Mouse (Mus musculus) hindbrain, embryonic 10.5 days (tissue): ENCODE results near the gene P2ry6. TPM values are rescaled to one million over a fixed set of nuclear protein-coding genes. Genes with fewer than 3 reads are reported as not detected.

Experiments
- DNase-seq: peaks from one replicate; pipeline ENCODE4 v3.0.0-alpha.2; 2017; ENCODE audit warnings: low spot score
- H3K27ac ChIP-seq: fragments of 300-500 bp; sonication (generic); 2 replicates; pipeline ENCODE4 v1.5.1; 2016; ENCODE audit warnings: mild to moderate bottlenecking, moderate library complexity
- H3K27me3 ChIP-seq: fragments of 300-500 bp; sonication (generic); 2 replicates; pipeline ENCODE4 v1.6.1; 2016; ENCODE audit warnings: mild to moderate bottlenecking; ENCODE audit not compliant: poor library complexity, insufficient read depth, severe bottlenecking
- H3K36me3 ChIP-seq: fragments of 300-500 bp; sonication (generic); 2 replicates; pipeline ENCODE4 v1.6.1; 2016; ENCODE audit warnings: mild to moderate bottlenecking, moderate library complexity
- H3K4me1 ChIP-seq: fragments of 300-500 bp; sonication (generic); replicated peaks from 2 replicates; pipeline ENCODE4 v1.6.1; 2016; ENCODE audit warnings: mild to moderate bottlenecking
- H3K4me3 ChIP-seq: fragments of 300-500 bp; sonication (generic); 2 replicates; pipeline ENCODE4 v1.5.1; 2016; ENCODE audit warnings: mild to moderate bottlenecking, moderate library complexity
- H3K9me3 ChIP-seq: fragments of 300-500 bp; sonication (generic); 2 replicates; pipeline ENCODE4 v1.6.1; 2016; ENCODE audit warnings: mild to moderate bottlenecking, moderate library complexity
- WGBS: fragments of 180-500 bp; shearing (Covaris S2); methylation state at CpG from one replicate; pipeline ENCODE4 v1.1.7; 2016; 5-methylcytosine and 5-hydroxymethylcytosine counted together
- polyA plus RNA-seq: library from polyadenylated mRNA; unstranded; fragments of >200 nt; fragmentation: Nextera tagmentation; extraction: Ambion mirVana; gene quantifications from 2 replicates; pipeline ENCODE4 v1.2.1, GENCODE M21; 2016

The P2ry6 gene
- polyA plus RNA-seq, 1 experiment from 2014 or later, result 3.3 TPM

DNA sequence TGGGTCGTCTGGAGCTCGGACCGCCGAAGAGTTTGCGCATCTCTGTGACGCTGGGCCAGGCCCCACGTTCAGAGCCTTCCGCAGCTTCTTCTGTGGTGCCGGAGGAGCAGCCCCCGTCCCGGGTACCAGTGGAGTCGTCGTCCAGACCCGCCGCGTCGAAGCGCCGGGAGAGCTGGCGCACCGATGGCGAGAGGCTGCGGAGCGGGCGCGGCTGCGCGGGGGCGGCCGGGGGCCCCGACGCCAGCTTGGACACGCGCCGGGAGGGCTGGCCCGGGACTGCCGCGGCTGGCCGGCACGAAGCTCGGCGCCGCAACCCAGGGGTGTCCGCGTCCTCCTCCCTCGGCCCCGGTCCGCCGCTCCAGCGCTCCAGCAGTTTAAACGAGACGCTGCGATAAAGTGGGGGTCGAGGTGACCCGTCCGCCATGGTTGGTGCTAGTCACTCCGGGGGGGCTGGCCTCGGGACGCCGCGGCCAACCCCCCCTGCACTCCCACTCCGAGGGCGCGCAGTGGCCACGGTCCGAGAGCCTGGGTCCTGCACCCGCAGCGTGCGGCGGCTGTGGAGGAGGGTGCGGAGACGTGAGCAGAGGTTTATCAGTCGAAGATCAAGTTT is 43.0 kb downstream of the P2ry6 start:
- H3K9me3 ChIP-seq, result no peaks in the 10 kb centered on the region
- DNase-seq, result no peak
- H3K36me3 ChIP-seq, result peaks cover 14% of the 10 kb centered on the region
- WGBS, result under 1% methylated on average over 73 of the region's 73 CpGs
- H3K4me3 ChIP-seq, result peak overlapping the region; percentile 85
- H3K27ac ChIP-seq, result peak overlapping the region; percentile 99
- H3K4me1 ChIP-seq, result peaks cover 67% of the 10 kb centered on the region
- peaks cover 9% of the 10 kb centered on the region for H3K27me3 ChIP-seq

DNA sequence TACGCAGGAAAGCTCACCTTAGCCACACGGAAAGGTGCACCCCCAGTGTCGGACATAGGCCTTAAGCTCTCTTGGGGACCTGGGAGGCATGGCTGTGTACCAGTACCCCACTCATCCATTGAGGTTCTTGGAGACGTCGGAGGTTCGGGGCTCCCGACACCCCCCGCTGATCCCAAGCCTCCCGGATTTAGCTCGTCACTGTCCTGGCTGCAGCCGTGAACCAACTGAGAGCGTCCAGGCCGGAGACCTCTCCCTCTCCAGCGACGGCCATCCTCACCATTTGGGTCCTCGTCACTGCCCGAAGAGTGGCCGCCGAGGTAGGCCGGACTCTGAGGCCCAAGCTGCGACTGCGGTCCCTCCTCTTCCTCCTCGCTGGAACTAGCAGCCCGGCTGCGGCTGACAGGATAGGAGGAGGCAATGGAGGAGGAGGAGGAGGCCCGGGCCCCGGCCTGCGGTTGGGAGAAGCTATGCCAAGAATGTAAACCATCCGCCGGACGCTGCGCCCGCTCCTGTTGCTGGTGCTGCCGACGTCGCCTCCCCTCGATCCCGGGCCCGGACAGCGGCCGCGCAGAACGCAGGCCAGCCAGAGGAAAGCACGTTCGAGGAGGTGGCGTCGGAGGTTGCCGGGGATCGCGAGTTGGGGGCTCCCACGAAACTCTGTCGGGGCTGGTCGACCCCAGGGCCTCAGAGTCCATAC is 43.7 kb downstream of the P2ry6 start:
- WGBS, result 2% methylated on average over 52 of the region's 53 CpGs
- peaks cover 74% of the 10 kb centered on the region for H3K4me1 ChIP-seq
- peaks cover 9% of the 10 kb centered on the region for H3K27me3 ChIP-seq
- H3K36me3 ChIP-seq, result peaks cover 17% of the 10 kb centered on the region
- no peaks in the 10 kb centered on the region for H3K9me3 ChIP-seq
- DNase-seq, result peak; percentile 81
- peak overlapping the region; percentile 99 for H3K27ac ChIP-seq
- H3K4me3 ChIP-seq, result peak overlapping the region; percentile 85

- peaks cover 9% of the 10 kb centered on the region for H3K27me3 ChIP-seq
- peak overlapping the region; percentile 85 for H3K4me3 ChIP-seq
- H3K9me3 ChIP-seq, result no peaks in the 10 kb centered on the region
- H3K36me3 ChIP-seq, result peaks cover 21% of the 10 kb centered on the region
- peaks cover 84% of the 10 kb centered on the region for H3K4me1 ChIP-seq
- peak overlapping the region; percentile 99; the same call in 1 of the 2 replicates for H3K27ac ChIP-seq
- 77% methylated on average over 19 of the region's 19 CpGs for WGBS
- DNase-seq, result no peak
Measured at GRCm38 (mm10) chr7:100929639-100930303, 44.7 kb downstream of the P2ry6 start.

- DNase-seq, result no peak
- Histone ChIP-seq H3K9me3 (no peaks in the 10 kb centered on the region), H3K27ac (peak overlapping the region; percentile 40; the same call in 1 of the 2 replicates), H3K36me3 (peaks cover 34% of the 10 kb centered on the region), H3K4me1 (peaks cover 97% of the 10 kb centered on the region), H3K4me3 (peak overlapping the region; percentile 85), H3K27me3 (peaks cover under 1% of the 10 kb centered on the region)
- WGBS, result 53% methylated on average over 9 of the region's 9 CpGs
Measured at GRCm38 (mm10) chr7:100928456-100928855, 46.0 kb downstream of the P2ry6 start.

- no peak for DNase-seq
- WGBS, result 29% methylated on average over 7 of the region's 7 CpGs
- Histone ChIP-seq H3K4me1 (peaks cover 99% of the 10 kb centered on the region), H3K9me3 (no peaks in the 10 kb centered on the region), H3K27ac (peak overlapping the region; percentile 76), H3K4me3 (peak overlapping the region; percentile 85), H3K36me3 (peaks cover 43% of the 10 kb centered on the region), H3K27me3 (no peaks in the 10 kb centered on the region; the same call in 1 of the 2 replicates)
Measured at GRCm38 (mm10) chr7:100927287-100928000, 47.0 kb downstream of the P2ry6 start.

- WGBS, result 27% methylated on average over 12 of the region's 12 CpGs
- Histone ChIP-seq H3K4me3 (peak overlapping the region; percentile 85), H3K9me3 (no peaks in the 10 kb centered on the region), H3K27me3 (no peaks in the 10 kb centered on the region; the same call in 1 of the 2 replicates), H3K4me1 (peaks cover 100% of the 10 kb centered on the region), H3K36me3 (peaks cover 53% of the 10 kb centered on the region), H3K27ac (peak overlapping the region; percentile 76)
- no peak for DNase-seq
Measured at GRCm38 (mm10) chr7:100926311-100926923, 48.0 kb downstream of the P2ry6 start.

GRCm38 (mm10) chr7:100924674-100925445 is 49.6 kb downstream of the P2ry6 start:
- no peaks in the 10 kb centered on the region; the same call in 1 of the 2 replicates for H3K27me3 ChIP-seq
- DNase-seq, result no peak
- peaks cover 99% of the 10 kb centered on the region for H3K4me1 ChIP-seq
- WGBS, result 20% methylated on average over 10 of the region's 10 CpGs
- H3K27ac ChIP-seq, result peak overlapping the region; percentile 66
- peaks cover 65% of the 10 kb centered on the region for H3K36me3 ChIP-seq
- H3K9me3 ChIP-seq, result no peaks in the 10 kb centered on the region
- peak overlapping the region; percentile 85 for H3K4me3 ChIP-seq

GRCm38 (mm10) chr7:100924200-100924599 is 50.2 kb downstream of the P2ry6 start:
- Histone ChIP-seq H3K27me3 (no peaks in the 10 kb centered on the region), H3K9me3 (no peaks in the 10 kb centered on the region), H3K4me3 (peak overlapping the region; percentile 85; the same call in 1 of the 2 replicates), H3K4me1 (peaks cover 99% of the 10 kb centered on the region), H3K27ac (peak overlapping the region; percentile 66), H3K36me3 (peaks cover 67% of the 10 kb centered on the region)
- WGBS, result 89% methylated on average over 5 of the region's 5 CpGs
- DNase-seq, result no peak

DNA sequence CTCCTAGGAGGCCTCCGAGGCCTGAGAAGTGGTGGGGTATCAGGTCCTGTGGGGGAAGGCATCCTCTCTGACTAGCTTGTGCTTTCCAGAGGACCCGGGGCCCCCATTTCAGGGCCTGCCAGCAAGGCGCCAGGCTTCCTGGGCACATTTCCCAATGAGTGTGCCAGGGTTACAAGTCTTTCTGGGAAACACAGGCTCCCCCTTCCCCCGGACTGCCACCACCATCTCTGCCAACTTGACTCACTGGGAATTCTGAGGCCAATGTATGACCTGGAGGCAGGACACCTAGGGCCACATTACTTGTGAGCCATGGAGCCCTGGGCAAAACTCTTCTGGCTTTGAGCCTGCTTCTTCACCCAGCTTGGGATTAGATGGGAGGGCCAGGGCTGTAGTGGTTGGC is 51.5 kb downstream of the P2ry6 start:
- DNase-seq, result no peak
- no peaks in the 10 kb centered on the region for H3K9me3 ChIP-seq
- 89% methylated on average over 4 of the region's 4 CpGs for WGBS
- peaks cover 68% of the 10 kb centered on the region for H3K36me3 ChIP-seq
- no peak overlapping the region for H3K4me3 ChIP-seq
- peak overlapping the region; percentile 25; the same call in 1 of the 2 replicates for H3K27ac ChIP-seq
- no peaks in the 10 kb centered on the region for H3K27me3 ChIP-seq
- peaks cover 99% of the 10 kb centered on the region for H3K4me1 ChIP-seq

DNA sequence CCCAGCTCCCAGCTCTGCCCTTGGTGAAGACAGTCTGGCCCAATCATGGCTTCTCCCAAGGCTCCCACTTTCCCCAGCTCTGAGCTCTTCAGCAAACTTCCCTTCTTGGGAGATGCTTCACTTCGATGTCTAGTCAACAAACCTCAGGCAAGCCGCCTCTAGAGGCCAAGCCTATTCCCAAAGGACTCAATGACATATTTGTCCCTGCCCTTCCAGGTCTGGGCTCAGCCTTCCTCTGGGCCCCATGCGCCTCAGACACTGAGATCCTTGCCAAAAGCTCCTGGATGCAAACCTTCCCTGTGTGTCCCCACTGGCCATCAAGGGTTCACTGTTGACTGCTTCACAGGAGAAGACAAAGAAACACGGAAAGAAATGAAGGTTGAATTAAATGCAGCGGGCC is 53.2 kb downstream of the P2ry6 start:
- no peaks in the 10 kb centered on the region for H3K9me3 ChIP-seq
- H3K36me3 ChIP-seq, result peaks cover 78% of the 10 kb centered on the region
- no peaks in the 10 kb centered on the region for H3K27me3 ChIP-seq
- H3K4me1 ChIP-seq, result peaks cover 97% of the 10 kb centered on the region
- no peak overlapping the region for H3K4me3 ChIP-seq
- H3K27ac ChIP-seq, result 0 out of 2 replicates have a peak overlapping the region, but pooled peaks have one; percentile 19
- 92% methylated on average over 5 of the region's 5 CpGs for WGBS
- no peak for DNase-seq

DNA sequence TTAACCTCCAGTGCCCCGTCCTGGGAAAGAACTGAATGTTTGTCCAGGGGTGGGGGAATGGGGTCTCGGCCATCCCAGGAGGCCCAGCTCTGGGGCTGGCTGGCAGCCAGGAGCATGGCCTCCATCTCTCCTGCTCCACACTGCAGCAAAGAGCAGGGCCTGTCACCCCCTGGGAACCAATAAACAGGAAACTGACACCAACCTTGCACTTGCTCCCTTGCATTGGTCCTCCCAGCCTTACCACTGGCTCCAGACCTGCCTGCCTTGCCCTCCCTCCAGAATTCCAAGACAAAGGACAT is 54.7 kb downstream of the P2ry6 start:
- no peaks in the 10 kb centered on the region for H3K27me3 ChIP-seq
- H3K27ac ChIP-seq, result peak overlapping the region; percentile 82
- peaks cover 82% of the 10 kb centered on the region for H3K4me1 ChIP-seq
- H3K36me3 ChIP-seq, result peaks cover 88% of the 10 kb centered on the region
- peak; percentile 69 for DNase-seq
- H3K9me3 ChIP-seq, result no peaks in the 10 kb centered on the region
- 14% methylated on average over 2 of the region's 2 CpGs for WGBS
- H3K4me3 ChIP-seq, result peak overlapping the region; percentile 26; the same call in 1 of the 2 replicates
